Mouse (Mus musculus) spleen, embryonic (tissue): ENCODE data around the gene Rnf111.

Experiments
- CTCF ChIA-PET: fragments of 350-600 bp; sonication (Branson Sonifier 250); formaldehyde crosslinking; loops from one replicate; lab custom pipeline; 2022; lab: Charles Lee

Rnf111 gene

DNA sequence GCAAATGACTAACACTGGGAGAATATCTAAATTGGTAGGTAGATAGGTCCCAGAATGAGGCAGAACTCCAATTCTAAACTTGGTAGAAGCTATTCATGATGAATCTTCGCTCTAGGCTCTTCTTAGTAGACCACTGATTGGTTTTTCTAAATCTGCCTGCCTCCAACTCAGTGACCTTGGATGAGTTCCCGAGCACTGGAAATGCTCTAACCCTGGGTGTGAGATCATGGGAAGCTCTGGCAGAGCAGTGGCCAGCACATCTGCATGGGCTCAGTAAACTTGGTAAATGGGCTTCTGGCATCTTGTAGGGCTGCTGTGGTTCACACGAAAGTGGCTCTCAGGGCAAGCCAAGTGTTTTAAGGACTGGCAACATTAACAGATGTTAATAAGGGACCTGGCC, 96.9 kb downstream of the Rnf111 start:
- CTCF ChIA-PET = interaction anchor here (0.6 kb wide), 1 partner anchor 55 kb away, joined by 3 read pairs; no protein-coding TSS in a partner anchor

DNA sequence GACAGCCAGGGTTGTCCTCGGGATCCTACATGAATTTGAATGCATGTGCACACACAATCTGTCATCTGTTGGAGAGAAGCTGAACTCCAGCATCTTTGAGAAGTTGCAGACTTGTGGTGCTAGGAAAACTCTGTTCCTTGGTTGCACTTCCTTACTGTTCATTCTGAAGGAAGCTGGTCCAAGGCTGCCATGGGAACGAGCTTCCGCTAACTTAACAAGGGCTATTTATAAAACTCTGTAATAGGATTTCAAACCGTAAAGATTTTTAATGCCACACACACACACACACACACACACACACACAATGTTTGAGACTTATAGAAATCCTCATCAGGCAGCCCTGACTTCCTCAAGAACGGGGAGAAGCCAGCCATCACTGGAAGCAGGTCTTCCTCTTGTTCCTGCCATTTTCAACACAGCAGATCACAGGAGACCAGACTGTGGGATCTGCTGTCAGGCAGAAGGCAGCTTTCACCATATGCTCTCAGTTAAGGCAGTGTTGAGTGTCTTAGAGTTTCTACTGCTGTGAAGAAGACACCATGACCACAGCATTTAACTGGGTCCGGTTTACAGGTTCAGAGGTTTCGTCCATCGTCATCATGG, 101.5 kb downstream of the Rnf111 start:
- CTCF ChIA-PET = interaction anchor here (0.7 kb wide), 1 partner anchor 46 kb away, joined by 3 read pairs; no protein-coding TSS in a partner anchor

DNA sequence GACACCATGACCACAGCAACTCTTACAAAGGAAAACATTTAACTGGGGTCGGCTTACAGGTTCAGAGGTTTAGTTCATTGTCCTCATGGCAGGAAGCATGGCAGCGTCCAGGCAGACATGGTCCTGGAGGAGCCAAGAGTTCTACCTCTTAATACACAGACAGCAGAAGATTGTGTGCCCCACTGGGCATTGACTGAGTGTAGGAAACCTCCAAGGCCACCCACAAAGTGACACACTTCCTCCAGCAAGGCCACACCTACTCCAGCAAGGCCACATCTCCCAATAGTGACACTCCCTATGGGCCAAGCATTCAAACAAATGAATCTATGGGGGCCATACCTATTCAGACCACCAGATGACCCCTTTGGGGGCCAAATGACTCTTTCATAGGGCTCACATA, 107.4 kb downstream of the Rnf111 start:
- CTCF ChIA-PET = no interaction called here

DNA sequence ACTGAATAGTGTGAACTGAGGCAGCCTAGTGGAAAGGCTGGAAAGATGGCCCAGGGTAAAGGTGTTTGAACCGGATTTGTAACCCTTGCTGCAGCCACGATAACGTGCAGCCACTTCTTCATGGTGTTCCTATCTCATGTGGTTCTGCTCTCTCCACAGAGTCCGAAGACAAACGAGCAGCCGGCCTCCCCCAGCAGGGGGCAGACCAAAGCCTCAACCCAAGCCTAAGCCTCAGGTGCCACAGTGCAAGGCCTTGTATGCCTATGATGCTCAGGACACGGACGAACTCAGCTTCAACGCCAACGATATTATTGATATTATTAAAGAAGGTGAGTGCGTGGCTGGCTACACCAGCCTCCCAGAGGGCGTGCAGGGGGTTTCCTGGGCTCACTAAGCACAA, 107.9 kb downstream of the Rnf111 start:
- CTCF ChIA-PET = interaction anchor here (0.7 kb wide), 1 partner anchor 680 kb away, joined by 5 read pairs; no protein-coding TSS in a partner anchor

DNA sequence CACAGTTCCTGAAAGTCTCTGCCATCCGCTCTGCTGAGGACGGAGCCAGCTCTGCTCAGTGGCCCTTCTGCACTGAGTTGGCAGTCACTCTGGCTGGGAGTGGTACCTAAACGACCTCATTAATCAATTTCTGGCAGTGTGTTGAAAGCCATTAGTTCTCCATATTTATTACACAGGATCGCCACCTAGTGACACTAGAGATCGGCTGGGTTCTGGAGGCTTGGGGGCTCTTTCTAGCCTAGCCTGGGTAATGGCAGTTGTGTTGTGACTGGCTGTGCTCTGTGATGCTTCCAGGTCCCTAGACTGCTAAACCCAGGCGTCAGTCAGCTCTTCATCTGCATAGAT, 111.0 kb downstream of the Rnf111 start:
- CTCF ChIA-PET = interaction anchor here (0.7 kb wide), 1 partner anchor 18 kb away, joined by 3 read pairs; no protein-coding TSS in a partner anchor

DNA sequence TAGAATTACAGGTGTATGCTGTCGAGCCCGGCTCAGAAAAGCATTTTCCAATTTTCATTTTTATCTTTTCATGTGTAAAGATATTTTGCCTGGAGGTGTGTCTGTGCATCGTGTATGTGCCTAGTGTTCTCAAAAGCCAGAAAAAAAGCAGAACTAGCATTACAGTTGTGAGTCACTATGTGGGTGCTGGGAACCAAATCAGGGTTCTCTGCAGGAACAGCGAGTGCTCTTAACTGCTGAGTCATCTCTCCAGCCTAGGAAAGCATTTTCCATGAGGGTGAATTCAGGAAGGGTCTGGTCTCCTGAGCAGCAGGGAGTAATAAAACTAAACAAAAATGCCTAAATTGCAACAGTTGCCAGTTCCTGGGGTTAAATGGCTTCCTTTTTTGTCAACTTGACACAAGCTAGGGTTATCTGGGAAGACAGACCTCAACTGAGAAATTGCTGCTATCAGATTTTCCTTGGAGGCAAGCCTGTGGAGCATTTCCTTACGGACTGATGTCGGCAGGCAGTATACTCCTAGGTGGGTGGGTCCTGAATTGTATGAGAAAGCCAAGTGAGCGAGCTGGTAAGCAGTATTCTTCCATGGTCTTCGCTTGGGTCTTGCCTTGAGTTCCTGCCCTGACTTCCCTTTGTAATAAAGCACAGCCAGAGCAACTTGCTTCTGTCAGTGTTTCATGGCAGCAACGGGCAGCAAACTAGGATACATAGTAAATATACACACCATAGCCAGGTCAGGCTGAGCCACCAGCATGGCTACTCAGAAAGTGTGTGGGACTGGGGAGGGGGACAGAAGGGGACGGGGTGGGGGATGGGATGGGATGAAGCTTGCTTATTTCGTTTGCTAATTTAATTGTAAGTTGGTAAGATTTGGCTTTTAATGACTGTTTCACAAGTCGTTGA, 111.6 kb downstream of the Rnf111 start:
- CTCF ChIA-PET = no interaction called here

DNA sequence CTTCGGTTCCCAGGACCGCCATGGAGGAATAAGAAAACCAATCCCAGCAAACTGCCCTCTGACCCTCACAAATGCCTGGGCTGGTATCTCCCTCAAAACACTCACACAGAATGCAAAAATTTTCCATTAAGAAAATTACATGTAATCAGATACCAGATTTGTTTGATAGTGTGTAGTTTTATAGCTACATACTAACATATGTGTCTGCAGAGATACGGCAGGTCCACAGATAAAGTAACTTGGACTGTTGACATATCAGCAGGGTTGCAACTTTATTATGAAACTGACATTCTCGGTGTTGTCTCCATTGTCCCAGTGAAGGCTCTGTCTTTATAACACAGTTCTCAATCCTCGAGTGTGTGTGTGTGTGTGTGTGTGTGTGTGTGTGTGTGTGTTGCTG, 112.5 kb downstream of the Rnf111 start:
- CTCF ChIA-PET = no interaction called here

DNA sequence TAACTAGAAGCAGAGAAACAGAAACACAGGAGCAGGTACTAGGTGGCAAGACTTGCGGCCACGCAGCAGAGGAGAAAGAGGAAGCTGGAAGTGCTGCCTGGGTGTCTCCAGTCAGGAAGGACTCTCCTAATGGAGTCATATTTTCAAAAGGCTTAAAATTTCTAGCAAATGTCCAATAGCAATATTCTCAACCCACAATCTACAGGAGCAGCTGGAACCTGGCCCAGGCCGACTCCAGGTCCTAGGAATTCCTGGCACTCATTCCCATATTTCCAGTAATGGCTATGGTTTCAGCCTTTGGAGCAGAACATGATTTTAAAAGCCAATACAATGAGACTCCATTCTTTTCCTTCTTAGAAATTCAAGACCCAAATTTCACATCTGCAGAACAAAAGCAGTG, 114.0 kb downstream of the Rnf111 start:
- CTCF ChIA-PET = no interaction called here

DNA sequence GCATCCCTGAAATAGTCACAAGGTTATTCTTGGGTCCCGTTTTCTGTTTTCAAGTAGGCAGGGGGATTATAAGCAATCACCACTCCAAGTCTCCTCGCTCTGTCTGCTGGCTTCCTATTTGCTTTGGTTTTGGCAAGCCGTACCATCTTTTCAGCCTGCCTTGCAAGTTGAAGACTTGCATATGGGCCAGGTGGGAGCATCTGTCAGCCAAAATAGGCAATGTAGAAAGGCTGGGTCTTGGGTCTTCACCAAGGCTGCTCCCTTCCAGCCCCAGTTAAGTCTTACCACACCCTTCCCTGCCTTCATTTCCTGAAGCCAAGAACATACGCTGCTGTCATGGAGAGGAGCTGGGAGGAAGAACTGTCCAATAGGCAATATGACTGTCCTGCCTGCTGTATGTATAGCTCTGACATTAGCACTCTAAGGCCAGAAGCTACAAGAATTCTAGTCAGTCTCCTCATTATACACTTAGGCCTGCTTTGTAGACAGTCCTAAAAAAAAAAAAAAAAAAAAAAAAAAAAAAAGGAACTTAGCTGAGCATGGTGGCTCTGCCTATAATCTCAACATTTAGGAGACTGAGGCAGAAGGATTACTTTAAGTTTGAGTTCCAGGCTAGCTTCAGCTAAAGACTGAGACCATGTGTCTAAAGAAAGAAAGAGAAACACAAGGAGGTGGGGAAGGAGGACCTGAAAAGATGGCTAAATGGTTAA, 116.0 kb downstream of the Rnf111 start:
- CTCF ChIA-PET = no interaction called here

DNA sequence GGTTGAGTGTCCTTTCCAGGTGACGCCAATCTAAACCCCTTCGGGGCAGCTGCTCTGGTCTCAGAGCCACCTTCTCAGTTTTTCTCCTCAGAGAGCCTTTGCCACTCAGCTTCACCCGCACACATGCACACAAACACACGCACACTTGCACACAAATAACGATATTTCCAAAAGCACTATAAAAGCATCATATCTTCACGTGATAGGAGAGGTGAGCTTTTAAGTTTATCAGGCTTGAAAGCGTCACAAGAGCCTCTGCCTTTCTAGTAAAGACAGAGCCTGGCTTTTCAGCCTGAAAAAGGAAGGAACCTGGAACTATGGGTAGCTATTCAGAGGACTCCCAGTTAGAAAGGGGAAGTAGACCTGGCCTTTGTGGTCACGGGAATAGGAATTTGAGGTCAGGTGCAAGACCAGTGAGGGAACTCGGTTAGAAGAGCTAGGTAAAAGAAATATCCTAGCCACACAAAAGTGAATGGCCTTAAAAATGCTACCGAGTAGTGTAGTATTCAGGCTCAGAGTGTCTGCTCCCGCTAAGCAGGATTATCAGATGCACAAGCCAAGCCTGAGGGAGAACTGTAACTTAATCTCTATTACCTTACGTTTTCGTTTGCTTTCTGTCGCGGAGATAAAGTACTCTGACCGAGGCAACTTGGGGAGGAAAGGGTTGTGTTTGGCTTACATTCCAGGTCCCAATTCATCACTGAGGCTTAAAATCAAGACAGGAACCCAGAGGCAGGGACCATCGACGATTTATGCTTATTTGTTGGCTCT, 118.4 kb downstream of the Rnf111 start:
- CTCF ChIA-PET = interaction anchor here (1.0 kb wide), 1 partner anchor 61 kb away, joined by 3 read pairs; no protein-coding TSS in a partner anchor

DNA sequence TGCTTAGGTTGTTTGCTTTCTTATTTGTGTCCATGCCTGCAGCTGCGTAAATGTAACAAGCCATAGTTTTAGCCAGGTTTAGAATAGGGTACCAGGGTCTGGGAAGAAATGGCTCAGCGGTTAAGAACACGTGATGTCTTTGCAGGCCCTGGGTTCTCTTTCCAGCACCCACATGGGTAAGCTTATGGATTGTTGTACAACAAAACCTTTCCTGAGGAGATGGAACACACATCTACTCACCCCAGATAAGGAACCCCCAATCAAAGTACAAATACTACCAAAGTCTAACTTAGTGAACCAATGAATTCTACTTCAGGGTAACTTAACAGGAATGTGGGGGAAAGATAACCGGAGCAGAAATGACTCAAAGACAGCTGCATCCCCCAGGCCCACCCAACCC, 119.0 kb downstream of the Rnf111 start:
- CTCF ChIA-PET = interaction anchor here (1.0 kb wide), 1 partner anchor 60 kb away, joined by 3 read pairs; no protein-coding TSS in a partner anchor

DNA sequence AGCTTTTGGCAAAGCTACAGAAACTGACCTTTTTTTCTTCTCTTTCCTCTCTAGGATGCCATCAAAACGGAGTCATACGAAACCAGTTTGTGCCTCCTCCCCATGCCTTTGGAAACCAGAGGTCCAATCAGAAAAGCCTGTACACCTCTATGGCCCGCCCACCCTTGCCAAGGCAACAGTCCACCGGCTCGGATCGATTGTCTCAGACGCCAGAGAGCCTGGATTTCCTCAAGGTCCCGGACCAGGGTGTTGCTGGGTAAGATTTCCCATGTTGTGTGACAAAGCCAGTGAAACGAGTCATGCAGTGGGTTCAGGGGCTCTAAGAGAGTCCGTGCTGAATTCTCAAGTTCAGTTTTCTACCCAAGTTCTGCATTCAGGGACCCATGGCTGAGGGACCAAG, 119.8 kb downstream of the Rnf111 start:
- CTCF ChIA-PET = no interaction called here

DNA sequence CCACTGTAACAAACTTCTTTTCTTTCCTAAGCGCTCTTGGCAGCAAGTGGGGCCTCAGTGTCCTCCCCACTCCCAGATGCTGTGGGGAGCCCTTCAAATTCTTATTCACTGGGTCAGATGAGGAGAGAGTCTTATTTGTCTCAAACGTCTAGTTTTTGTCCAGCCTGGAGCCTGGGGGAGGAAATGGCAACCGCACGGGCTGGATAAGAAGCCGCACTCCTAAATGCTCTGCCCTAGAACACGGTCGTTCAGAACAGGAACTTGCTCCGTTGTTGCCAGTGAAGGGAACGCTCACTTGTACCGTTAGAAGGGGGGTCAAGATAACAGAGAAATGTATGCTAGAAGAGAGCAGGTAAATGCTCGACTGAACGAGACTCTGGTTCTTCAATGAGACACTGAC, 121.4 kb downstream of the Rnf111 start:
- CTCF ChIA-PET = no interaction called here

DNA sequence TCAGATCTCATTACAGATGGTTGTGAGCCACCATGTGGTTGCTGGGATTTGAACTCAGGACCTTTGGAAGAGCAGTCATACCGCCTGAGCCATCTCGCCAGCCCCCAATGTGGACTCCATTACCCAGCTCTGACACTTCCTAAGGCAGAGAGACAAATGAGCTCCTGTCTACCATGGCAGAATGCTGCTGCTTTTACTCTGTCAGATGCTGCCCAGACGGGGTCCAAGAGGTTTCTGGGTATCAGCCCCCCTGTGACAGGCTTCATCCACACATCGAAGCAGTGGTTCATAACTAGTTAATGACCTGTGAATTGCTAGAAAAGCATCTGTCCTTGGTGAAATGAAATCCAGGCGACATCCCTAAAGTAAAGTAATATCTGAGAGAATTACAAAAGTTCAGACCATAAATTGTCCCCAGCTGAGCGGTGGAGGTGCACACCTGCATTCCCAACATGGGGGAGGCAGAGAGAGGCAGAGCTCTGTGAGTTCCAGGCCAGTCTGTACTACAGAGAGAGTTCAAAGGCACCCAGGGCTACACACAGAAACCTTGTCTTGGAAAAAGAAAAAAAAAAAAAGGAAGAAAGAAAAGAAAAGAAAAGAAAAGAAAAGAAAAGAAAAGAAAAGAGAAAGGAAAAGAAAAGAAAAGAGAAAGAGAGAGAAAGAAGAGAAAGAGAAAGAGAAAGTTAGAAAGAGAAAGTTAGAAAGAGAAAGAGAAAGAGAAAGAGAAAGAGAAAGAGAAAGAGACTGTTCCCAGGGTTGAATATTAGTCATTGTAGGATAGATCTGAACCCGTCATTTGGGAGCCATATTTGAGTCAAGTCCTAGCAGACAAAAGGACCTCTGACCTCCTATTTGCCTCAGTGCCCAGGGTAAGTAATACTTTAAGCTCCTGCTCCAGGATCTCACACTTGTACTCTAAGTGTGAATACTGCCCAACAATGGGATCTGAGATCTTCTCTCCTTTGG, 123.7 kb downstream of the Rnf111 start:
- CTCF ChIA-PET = no interaction called here
